Mouse (Mus musculus): ENCODE results near the gene Dsp. TPM values are rescaled to one million over a fixed set of nuclear protein-coding genes. Genes with fewer than 3 reads are reported as not detected.
A peak's percentile ranks its signal among the peaks of the same experiment; 100 is the strongest.

Gene Dsp
- polyA plus RNA-seq, 1 experiment from 2014 or later, result 40.0 TPM

DNA sequence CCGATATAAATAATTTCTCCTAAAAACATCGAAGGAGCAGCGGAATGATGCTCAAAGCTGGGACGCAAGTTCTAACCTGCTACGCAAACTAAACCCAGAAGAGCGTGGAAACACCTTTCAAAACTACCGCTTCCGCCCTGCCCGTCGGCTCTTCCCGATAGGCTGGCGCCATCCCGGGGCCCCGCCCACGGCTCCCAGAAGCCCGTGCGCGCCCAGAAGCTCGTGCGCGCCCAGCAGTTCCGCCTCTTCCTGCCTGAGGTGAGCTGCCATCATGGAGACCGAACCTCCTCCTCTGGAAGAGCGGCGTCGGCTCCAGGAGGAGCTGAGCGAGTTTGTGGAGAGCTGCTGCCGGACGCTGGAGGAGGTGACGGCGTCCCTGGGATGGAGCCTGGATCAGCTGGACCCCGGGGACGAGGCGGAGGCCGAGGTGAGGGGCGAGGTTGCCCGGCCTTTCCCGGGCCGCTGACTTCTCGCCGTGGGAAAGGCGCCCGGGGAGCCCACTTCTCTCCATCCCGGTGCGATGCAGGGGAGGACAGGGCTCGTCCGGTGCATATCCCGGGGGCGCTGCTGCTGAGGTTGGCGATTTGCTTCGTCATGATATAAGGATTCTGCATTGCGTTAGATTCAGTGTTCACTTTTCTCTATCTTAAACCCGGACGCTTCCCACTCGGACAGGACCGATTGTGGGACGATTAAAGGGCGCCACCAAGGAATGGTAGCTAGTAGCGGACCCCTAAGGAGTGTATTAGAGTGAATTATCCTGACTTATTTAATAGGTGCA is 53.8 kb downstream of the Dsp start, which contains the start of gene Snrnp48:
Snrnp48 (plus strand) TSS at position 237 of the 781 bp plus-strand sequence.
- Histone ChIP-seq H3K4me2 (ENCODE audit: low read depth, low read length) (peak within 1 kb of the TSS; percentile 74), H3K4me3 (ENCODE audit: low read length) (peak within 1 kb of the TSS; percentile 95), H3K36me3 (ENCODE audit: control insufficient read depth, insufficient read depth) (0 out of 2 replicates have a peak, but pooled peaks cover 6% of the 10 kb centered on the region), H3K4me1 (ENCODE audit: control insufficient read depth, insufficient read depth, low read length) (peaks cover 17% of the 10 kb centered on the region), H3K9ac (ENCODE audit: low read length) (peak within 1 kb of the TSS; percentile 91), H3K27me3 (ENCODE audit: control insufficient read depth, insufficient read depth, low read length) (no peaks in the 10 kb centered on the region), H3K9me3 (replicated peaks; ENCODE audit: control insufficient read depth, low read length) (no peaks in the 10 kb centered on the region), H3K27ac (ENCODE audit: low read length) (peak within 1 kb of the TSS; percentile 90)
- WGBS, result under 1% methylated on average over 59 of the region's 59 CpGs
- ATAC-seq (replicated peaks; ENCODE audit: extremely low read depth, insufficient read depth, low FRiP score), result peak; percentile 98

DNA sequence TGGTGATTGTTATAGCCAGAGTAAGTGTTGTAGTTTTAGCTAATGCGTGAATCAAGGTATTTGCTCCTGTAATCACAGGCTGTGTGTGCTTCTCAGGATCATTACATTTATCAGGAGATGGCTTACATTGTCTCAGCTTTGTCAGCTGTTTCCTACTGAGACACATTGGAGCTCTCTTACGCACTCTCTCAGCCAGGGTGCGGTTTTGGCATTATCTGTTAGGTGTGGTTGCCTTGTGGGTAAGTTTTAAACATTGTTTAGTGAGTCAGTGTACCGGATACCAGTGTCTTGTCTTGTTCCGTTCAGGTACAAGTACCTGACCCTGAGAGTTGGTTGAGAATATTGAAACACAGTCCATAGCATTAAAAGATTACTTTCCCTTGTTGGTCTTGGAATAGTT is 60.0 kb downstream of the Dsp start:
- Histone ChIP-seq H3K27ac (ENCODE audit: low read length) (no peak overlapping the region), H3K9me3 (replicated peaks; ENCODE audit: control insufficient read depth, low read length) (no peaks in the 10 kb centered on the region), H3K4me1 (ENCODE audit: control insufficient read depth, insufficient read depth, low read length) (peaks cover 7% of the 10 kb centered on the region), H3K27me3 (ENCODE audit: control insufficient read depth, insufficient read depth, low read length) (no peaks in the 10 kb centered on the region), H3K36me3 (ENCODE audit: control insufficient read depth, insufficient read depth) (peaks cover 32% of the 10 kb centered on the region), H3K4me3 (ENCODE audit: low read length) (no peak overlapping the region), H3K9ac (ENCODE audit: low read length) (no peak overlapping the region), H3K4me2 (ENCODE audit: low read depth, low read length) (no peak overlapping the region)
- WGBS, result 91% methylated on average over 5 of the region's 5 CpGs
- ATAC-seq (replicated peaks; ENCODE audit: extremely low read depth, insufficient read depth, low FRiP score), result no peak

DNA sequence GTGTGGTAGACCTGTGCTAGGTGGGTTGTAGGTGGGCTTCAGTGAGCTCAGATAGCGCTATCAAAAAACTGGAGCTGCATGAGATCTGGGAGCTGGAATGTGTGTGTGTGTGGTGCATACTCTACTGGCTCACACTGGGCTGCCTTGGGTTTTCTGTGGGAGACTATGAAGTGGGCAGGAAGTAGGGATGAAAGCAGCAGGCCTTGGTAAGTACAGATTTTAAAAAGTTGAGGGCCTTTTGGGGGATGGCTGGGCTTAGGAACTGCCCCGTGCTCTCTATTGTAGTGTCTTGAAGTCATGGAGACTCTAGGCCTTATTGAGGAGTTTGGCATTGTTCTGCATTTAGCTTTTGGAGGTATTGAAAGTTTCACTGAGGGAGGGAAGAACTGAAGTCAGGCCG is 67.6 kb downstream of the Dsp start:
- no peak overlapping the region for H3K27ac ChIP-seq (ENCODE audit: low read length)
- WGBS, result 93% methylated on average over 3 of the region's 3 CpGs
- H3K36me3 ChIP-seq (ENCODE audit: control insufficient read depth, insufficient read depth), result peaks cover 48% of the 10 kb centered on the region
- no peaks in the 10 kb centered on the region for H3K4me1 ChIP-seq (ENCODE audit: control insufficient read depth, insufficient read depth, low read length)
- no peaks in the 10 kb centered on the region for H3K27me3 ChIP-seq (ENCODE audit: control insufficient read depth, insufficient read depth, low read length)
- H3K4me2 ChIP-seq (ENCODE audit: low read depth, low read length), result no peak overlapping the region
- H3K9ac ChIP-seq (ENCODE audit: low read length), result no peak overlapping the region
- H3K9me3 ChIP-seq (replicated peaks; ENCODE audit: control insufficient read depth, low read length), result no peaks in the 10 kb centered on the region
- no peak for ATAC-seq (replicated peaks; ENCODE audit: extremely low read depth, insufficient read depth, low FRiP score)
- no peak overlapping the region for H3K4me3 ChIP-seq (ENCODE audit: low read length)

DNA sequence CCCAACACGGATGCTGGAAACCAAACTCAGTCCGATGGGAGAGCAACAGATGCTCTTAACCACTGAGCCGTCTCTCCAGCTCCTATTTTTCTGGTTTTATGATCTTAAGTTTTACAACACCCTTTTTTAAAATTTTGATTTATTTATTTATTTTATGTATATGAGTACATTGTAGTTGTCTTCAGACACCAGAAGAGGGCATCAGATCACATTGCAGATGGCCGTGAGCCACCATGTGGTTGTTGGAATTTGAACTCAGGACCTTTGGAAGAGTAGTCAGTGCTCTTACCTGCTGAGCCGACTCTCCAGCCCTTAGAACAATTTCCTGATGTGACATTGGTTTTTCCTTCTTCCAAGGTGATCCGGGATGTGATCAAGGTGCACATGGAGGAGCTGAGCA is 69.2 kb downstream of the Dsp start:
- no peak for ATAC-seq (replicated peaks; ENCODE audit: extremely low read depth, insufficient read depth, low FRiP score)
- no peak overlapping the region for H3K4me3 ChIP-seq (ENCODE audit: low read length)
- WGBS, result 92% methylated on average over 6 of the region's 6 CpGs
- no peaks in the 10 kb centered on the region for H3K27me3 ChIP-seq (ENCODE audit: control insufficient read depth, insufficient read depth, low read length)
- no peak overlapping the region for H3K4me2 ChIP-seq (ENCODE audit: low read depth, low read length)
- peaks cover 62% of the 10 kb centered on the region for H3K36me3 ChIP-seq (ENCODE audit: control insufficient read depth, insufficient read depth)
- H3K27ac ChIP-seq (ENCODE audit: low read length), result no peak overlapping the region
- H3K9ac ChIP-seq (ENCODE audit: low read length), result no peak overlapping the region
- H3K4me1 ChIP-seq (ENCODE audit: control insufficient read depth, insufficient read depth, low read length), result no peaks in the 10 kb centered on the region
- peaks cover 3% of the 10 kb centered on the region; the same call in 1 of the 2 replicates for H3K9me3 ChIP-seq (replicated peaks; ENCODE audit: control insufficient read depth, low read length)

DNA sequence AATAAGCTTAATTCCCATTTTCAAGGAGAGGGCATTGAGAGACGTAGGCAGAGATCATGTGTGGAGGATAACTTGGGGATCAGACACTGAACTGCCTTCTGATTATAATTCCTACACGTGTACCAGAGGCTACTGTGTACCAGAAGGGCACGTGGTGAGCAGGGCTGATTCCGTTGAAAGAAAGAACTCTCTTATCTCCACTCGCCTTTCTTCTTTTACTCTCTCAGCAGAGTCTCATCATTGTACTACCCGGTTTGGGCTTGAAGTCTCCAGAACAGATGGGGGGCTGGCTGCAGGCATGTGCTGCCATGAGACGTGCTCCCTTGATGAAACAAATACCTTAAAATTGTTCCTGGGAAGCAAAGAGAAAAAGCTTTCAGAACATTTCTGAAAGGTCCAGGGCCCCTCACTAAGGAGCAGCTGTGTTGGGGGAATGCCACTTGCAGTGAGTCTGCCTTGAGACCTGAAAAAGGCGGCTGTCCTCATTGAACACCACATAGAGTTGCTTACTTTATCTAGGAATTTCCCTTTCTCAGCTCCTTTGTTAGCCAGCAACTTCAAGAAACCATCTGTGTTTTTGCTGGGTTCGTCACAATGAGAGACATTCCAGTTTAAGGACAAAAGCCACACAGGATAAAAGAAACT is 79.2 kb downstream of the Dsp start:
- H3K4me1 ChIP-seq (ENCODE audit: control insufficient read depth, insufficient read depth, low read length), result no peaks in the 10 kb centered on the region
- no peak overlapping the region for H3K9ac ChIP-seq (ENCODE audit: low read length)
- no peaks in the 10 kb centered on the region for H3K27me3 ChIP-seq (ENCODE audit: control insufficient read depth, insufficient read depth, low read length)
- no peak overlapping the region for H3K27ac ChIP-seq (ENCODE audit: low read length)
- H3K9me3 ChIP-seq (replicated peaks; ENCODE audit: control insufficient read depth, low read length), result no peaks in the 10 kb centered on the region
- 49% methylated on average over 9 of the region's 9 CpGs for WGBS
- peaks cover 17% of the 10 kb centered on the region for H3K36me3 ChIP-seq (ENCODE audit: control insufficient read depth, insufficient read depth)
- H3K4me3 ChIP-seq (ENCODE audit: low read length), result no peak overlapping the region
- H3K4me2 ChIP-seq (ENCODE audit: low read depth, low read length), result no peak overlapping the region
- ATAC-seq (replicated peaks; ENCODE audit: extremely low read depth, insufficient read depth, low FRiP score), result no peak; the same call in 1 of the 2 replicates

DNA sequence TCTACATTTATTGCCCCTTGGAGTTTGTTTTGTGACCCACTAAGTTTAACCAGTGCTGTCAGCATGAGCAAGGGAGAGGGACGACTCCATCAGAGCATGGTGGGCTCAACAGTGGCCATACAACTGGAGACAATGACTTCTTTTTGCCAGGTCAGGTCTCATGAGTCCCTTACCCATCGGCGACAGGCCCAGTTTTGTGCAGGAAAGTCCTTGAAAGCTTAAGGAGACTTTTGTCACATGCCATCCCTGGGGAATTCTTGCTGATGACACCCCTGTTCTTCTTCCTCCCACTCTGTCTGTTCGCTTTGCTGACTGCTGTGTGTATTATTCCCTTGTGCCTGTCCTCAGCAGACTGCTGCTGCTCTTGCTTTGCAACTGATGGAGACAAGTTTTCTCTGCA is 81.3 kb downstream of the Dsp start:
- ATAC-seq (replicated peaks; ENCODE audit: extremely low read depth, insufficient read depth, low FRiP score), result no peak
- Histone ChIP-seq H3K9ac (ENCODE audit: low read length) (no peak overlapping the region), H3K9me3 (replicated peaks; ENCODE audit: control insufficient read depth, low read length) (peaks cover 3% of the 10 kb centered on the region; the same call in 1 of the 2 replicates), H3K4me1 (ENCODE audit: control insufficient read depth, insufficient read depth, low read length) (no peaks in the 10 kb centered on the region), H3K36me3 (ENCODE audit: control insufficient read depth, insufficient read depth) (peaks cover 14% of the 10 kb centered on the region), H3K4me2 (ENCODE audit: low read depth, low read length) (no peak overlapping the region), H3K4me3 (ENCODE audit: low read length) (no peak overlapping the region), H3K27me3 (ENCODE audit: control insufficient read depth, insufficient read depth, low read length) (no peaks in the 10 kb centered on the region), H3K27ac (ENCODE audit: low read length) (no peak overlapping the region)
- WGBS, result 85% methylated on average over 4 of the region's 4 CpGs

DNA sequence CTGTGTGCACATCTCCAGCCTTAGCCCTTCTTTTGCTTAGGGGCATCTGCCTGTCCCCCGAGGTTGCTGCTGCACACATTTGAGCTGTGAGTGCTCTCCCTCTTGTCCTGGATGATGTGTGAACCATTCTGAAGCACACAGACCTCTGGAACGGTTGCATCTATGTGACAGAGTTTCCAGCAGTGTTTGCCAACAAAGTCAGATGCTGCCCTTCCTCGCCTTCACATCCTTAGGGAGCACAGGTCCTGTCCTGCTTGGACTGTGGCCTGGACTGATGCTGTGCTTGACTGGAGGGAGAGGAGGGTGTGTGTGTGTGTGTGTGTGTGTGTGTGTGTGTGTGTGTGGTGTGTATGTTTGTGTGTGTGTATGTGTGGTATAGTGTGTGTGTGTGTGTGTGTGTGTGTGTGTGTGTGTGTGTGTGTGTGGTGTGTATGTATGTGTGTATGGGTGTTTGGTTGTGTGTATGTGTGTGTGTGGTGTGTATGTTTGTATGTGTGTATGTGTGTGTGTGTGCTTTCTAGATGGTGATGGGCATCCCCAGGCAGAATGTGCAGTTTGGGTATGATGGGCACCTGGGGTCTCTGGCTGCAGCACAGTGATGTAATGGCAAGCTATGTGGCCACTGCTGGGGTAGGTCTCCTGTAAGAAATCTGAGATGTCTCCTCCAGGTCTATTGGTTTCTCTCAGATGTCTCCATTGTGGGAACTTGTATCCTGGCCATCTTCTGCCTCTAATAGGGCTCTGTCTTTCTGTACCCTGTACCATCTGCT is 81.9 kb downstream of the Dsp start:
- ATAC-seq (replicated peaks; ENCODE audit: extremely low read depth, insufficient read depth, low FRiP score), result no peak
- no peaks in the 10 kb centered on the region for H3K27me3 ChIP-seq (ENCODE audit: control insufficient read depth, insufficient read depth, low read length)
- no peaks in the 10 kb centered on the region for H3K4me1 ChIP-seq (ENCODE audit: control insufficient read depth, insufficient read depth, low read length)
- no peak overlapping the region for H3K4me2 ChIP-seq (ENCODE audit: low read depth, low read length)
- H3K27ac ChIP-seq (ENCODE audit: low read length), result no peak overlapping the region
- H3K9ac ChIP-seq (ENCODE audit: low read length), result no peak overlapping the region
- no peak overlapping the region for H3K4me3 ChIP-seq (ENCODE audit: low read length)
- peaks cover 10% of the 10 kb centered on the region for H3K36me3 ChIP-seq (ENCODE audit: control insufficient read depth, insufficient read depth)
- peaks cover 3% of the 10 kb centered on the region; the same call in 1 of the 2 replicates for H3K9me3 ChIP-seq (replicated peaks; ENCODE audit: control insufficient read depth, low read length)
- WGBS, result 56% methylated on average over 3 of the region's 3 CpGs

DNA sequence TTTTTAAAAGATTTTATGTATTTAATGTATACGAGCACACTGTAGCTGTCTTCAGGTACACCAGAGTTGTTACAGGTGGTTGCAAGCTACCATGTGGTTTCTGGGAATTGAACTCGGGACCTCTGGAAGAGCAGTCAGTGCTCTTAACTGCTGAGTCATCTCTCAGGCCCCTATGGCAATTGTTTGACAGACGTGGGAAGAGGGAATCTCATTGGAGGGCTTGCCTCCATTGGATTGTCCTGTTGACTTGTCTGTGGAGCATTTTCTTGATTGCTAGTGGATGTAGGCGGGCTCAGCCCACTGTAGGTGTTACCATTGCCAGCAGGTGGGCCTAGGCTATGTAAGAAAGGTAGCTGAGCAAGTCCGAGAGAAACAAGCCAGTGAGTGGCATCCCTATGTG is 83.6 kb downstream of the Dsp start:
- Histone ChIP-seq H3K27ac (ENCODE audit: low read length) (no peak overlapping the region), H3K4me2 (ENCODE audit: low read depth, low read length) (no peak overlapping the region), H3K9ac (ENCODE audit: low read length) (no peak overlapping the region), H3K27me3 (ENCODE audit: control insufficient read depth, insufficient read depth, low read length) (no peaks in the 10 kb centered on the region), H3K4me1 (ENCODE audit: control insufficient read depth, insufficient read depth, low read length) (no peaks in the 10 kb centered on the region), H3K4me3 (ENCODE audit: low read length) (no peak overlapping the region), H3K9me3 (replicated peaks; ENCODE audit: control insufficient read depth, low read length) (peaks cover 3% of the 10 kb centered on the region; the same call in 1 of the 2 replicates), H3K36me3 (ENCODE audit: control insufficient read depth, insufficient read depth) (no peaks in the 10 kb centered on the region)
- WGBS, result 73% methylated on average over 5 of the region's 5 CpGs
- no peak for ATAC-seq (replicated peaks; ENCODE audit: extremely low read depth, insufficient read depth, low FRiP score)
